Mouse (Mus musculus): ENCODE measurements at regions not wholly inside any gene's neighbourhood (a gene's known extent, or its start where the extent isn't known, plus 50 kb on each side); places are given as distances from the start of the nearest gene placed in this dataset.

- DNase-seq (ENCODE audit: low spot score in 2 of 2), result no peak
Observed at GRCm38 (mm10) chr6:59556668-59557310, 130.7 kb upstream of the Gprin3 start.

GRCm38 (mm10) chr6:59537025-59537424, 110.9 kb upstream of the Gprin3 start:
- DNase-seq (ENCODE audit: low spot score in 2 of 2), result no peak

- DNase-seq (ENCODE audit: low spot score in 2 of 2), result no peak
Observed at GRCm38 (mm10) chr6:59524940-59525265, 98.8 kb upstream of the Gprin3 start.

GRCm38 (mm10) chr6:59524095-59524939, 98.2 kb upstream of the Gprin3 start:
- DNase-seq (ENCODE audit: low spot score in 2 of 2), result no peak

- DNase-seq (ENCODE audit: low spot score in 2 of 2), result no peak
Observed at GRCm38 (mm10) chr6:59522960-59523359, 96.9 kb upstream of the Gprin3 start.

- DNase-seq (ENCODE audit: low spot score in 2 of 2), result no peak
Observed at GRCm38 (mm10) chr6:59500818-59501217, 74.7 kb upstream of the Gprin3 start.

GRCm38 (mm10) chr6:59498800-59499199, 72.7 kb upstream of the Gprin3 start:
- no peak for DNase-seq (ENCODE audit: low spot score in 2 of 2)

GRCm38 (mm10) chr6:59498079-59498478, 72.0 kb upstream of the Gprin3 start:
- peak; percentile 16 to 71 for DNase-seq (ENCODE audit: low spot score in 2 of 2)

GRCm38 (mm10) chr6:59489001-59489575, 63.0 kb upstream of the Gprin3 start:
- DNase-seq (ENCODE audit: low spot score in 2 of 2), result no peak

GRCm38 (mm10) chr6:59488386-59488785, 62.3 kb upstream of the Gprin3 start:
- DNase-seq (ENCODE audit: low spot score in 2 of 2), result no peak

- DNase-seq (ENCODE audit: low spot score in 2 of 2), result no peak
Observed at GRCm38 (mm10) chr6:59484004-59484403, 57.9 kb upstream of the Gprin3 start.

GRCm38 (mm10) chr6:59483587-59483986, 57.5 kb upstream of the Gprin3 start:
- DNase-seq (ENCODE audit: low spot score in 2 of 2), result no peak

All from spleen, postnatal 4 days (tissue).